26 mouse cellular contexts compared by ENCODE assay signal in the genomic region with DNA sequence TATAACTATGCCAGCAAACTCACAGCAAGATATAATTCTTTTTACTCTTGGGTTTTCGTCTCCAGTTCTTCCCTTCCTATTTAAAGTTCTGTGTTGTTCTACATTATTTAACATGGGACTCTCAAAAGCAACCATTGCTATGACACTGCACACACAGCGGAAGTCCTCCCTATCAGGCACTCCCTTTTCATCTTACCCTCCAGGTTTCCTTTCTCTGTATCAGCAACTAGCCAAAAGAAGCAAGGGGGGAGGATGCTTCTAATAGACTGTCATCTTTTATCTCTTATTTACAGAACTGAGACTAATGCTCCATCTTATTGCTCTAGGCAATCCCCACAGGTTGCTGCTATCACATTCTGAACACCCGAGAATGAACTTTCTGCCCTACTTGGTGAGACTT.
DNase-seq lines count a peak whose midpoint lies in the region; ATAC-seq and TF ChIP-seq lines count a peak whose summit lies in the region.
"Had no signal": no experiment of that assay in that cellular context is flagged by ENCODE, and none has a peak within 500 bp of the region (broad histone marks: within the 10 kb centered on the region; RNA-seq: fewer than 3 reads in every experiment).

No protein-coding gene starts in this region.

- H3K9ac ChIP-seq in midbrain, embryonic 15.5 days, result no peak overlapping the region
- H3K9ac ChIP-seq in midbrain, embryonic 11.5 days (ENCODE audit: low read length), result no peak overlapping the region
- H3K9ac ChIP-seq in midbrain, postnatal 0 days (replicated peaks; ENCODE audit: low read length, poor library complexity, severe bottlenecking), result no peak overlapping the region
- H3K9ac ChIP-seq in midbrain, embryonic 14.5 days (replicated peaks; ENCODE audit: low read length), result no peak overlapping the region
- H3K9ac ChIP-seq: embryonic facial prominence, embryonic 12.5 days; forebrain, embryonic 13.5 days; forebrain, embryonic 15.5 days; forebrain, postnatal 0 days had no signal

- no peaks in the 10 kb centered on the region for H3K27me3 ChIP-seq in midbrain, embryonic 15.5 days (replicated peaks)
- H3K27me3 ChIP-seq in midbrain, embryonic 11.5 days (ENCODE audit: control insufficient read depth, insufficient read depth, low read length), result no peaks in the 10 kb centered on the region
- H3K27me3 ChIP-seq in midbrain, postnatal 0 days (ENCODE audit: insufficient read depth, low read length), result no peaks in the 10 kb centered on the region
- H3K27me3 ChIP-seq in midbrain, embryonic 14.5 days (ENCODE audit: control insufficient read depth, insufficient read depth, low read length), result no peaks in the 10 kb centered on the region
- H3K27me3 ChIP-seq: CH12.LX; embryonic facial prominence, embryonic 12.5 days; forebrain, embryonic 13.5 days; forebrain, embryonic 15.5 days had no signal

- H3K27ac ChIP-seq in midbrain, embryonic 15.5 days, result no peak overlapping the region
- no peak overlapping the region for H3K27ac ChIP-seq in midbrain, embryonic 11.5 days (ENCODE audit: low read depth, low read length)
- H3K27ac ChIP-seq in midbrain, postnatal 0 days (ENCODE audit: low read depth, low read length), result no peak overlapping the region
- H3K27ac ChIP-seq in midbrain, embryonic 14.5 days (replicated peaks; ENCODE audit: low read depth, low read length), result no peak overlapping the region
- H3K27ac ChIP-seq: embryonic facial prominence, embryonic 10.5 days; embryonic facial prominence, embryonic 12.5 days; forebrain, embryonic 13.5 days; forebrain, embryonic 15.5 days had no signal

- H3K36me3 ChIP-seq in midbrain, embryonic 15.5 days (replicated peaks), result no peaks in the 10 kb centered on the region
- no peaks in the 10 kb centered on the region for H3K36me3 ChIP-seq in midbrain, embryonic 11.5 days (ENCODE audit: control insufficient read depth, insufficient read depth, low read length)
- H3K36me3 ChIP-seq in midbrain, postnatal 0 days (ENCODE audit: insufficient read depth, low read length), result no peaks in the 10 kb centered on the region
- H3K36me3 ChIP-seq in midbrain, embryonic 14.5 days (ENCODE audit: control insufficient read depth, insufficient read depth, low read length), result no peaks in the 10 kb centered on the region
- H3K36me3 ChIP-seq: embryonic facial prominence, embryonic 10.5 days; embryonic facial prominence, embryonic 12.5 days; forebrain, embryonic 15.5 days; G1E had no signal

- TF ChIP-seq CTCF in midbrain, postnatal 0 days (IDR thresholded peaks at IDR 0.05), result no peak

- 0 out of 2 replicates have a peak, but pooled peaks have one; percentile 20 for ATAC-seq in midbrain, embryonic 15.5 days (replicated peaks)
- ATAC-seq in midbrain, embryonic 11.5 days (ENCODE audit: low FRiP score), result no peak
- 0 out of 2 replicates have a peak, but pooled peaks have one; percentile 34 for ATAC-seq in midbrain, postnatal 0 days (ENCODE audit: low FRiP score)
- ATAC-seq in midbrain, embryonic 14.5 days (ENCODE audit: low FRiP score, low TSS enrichment), result no peak
- peak; percentile 78 for ATAC-seq in megakaryocyte progenitor cell, adult 5-6 weeks (replicated peaks; ENCODE audit: poor library complexity)
- ATAC-seq: activated CD4-positive, CD25-positive, alpha-beta regulatory T cell, adult 4 months; CD4-positive, CD25-positive, alpha-beta regulatory T cell, adult 4 months; forebrain, embryonic 13.5 days; forebrain, embryonic 15.5 days; forebrain, postnatal 0 days; Patski had no signal

- H3K4me3 ChIP-seq in midbrain, embryonic 15.5 days, result no peak overlapping the region
- H3K4me3 ChIP-seq in midbrain, embryonic 11.5 days (ENCODE audit: low read depth, low read length), result no peak overlapping the region
- H3K4me3 ChIP-seq in midbrain, postnatal 0 days (ENCODE audit: low read depth, low read length), result no peak overlapping the region
- H3K4me3 ChIP-seq in midbrain, embryonic 14.5 days (replicated peaks; ENCODE audit: low read depth, low read length), result no peak overlapping the region
- H3K4me3 ChIP-seq: embryonic facial prominence, embryonic 10.5 days; embryonic facial prominence, embryonic 12.5 days; forebrain, embryonic 13.5 days; forebrain, embryonic 15.5 days had no signal

- 64% methylated on average over 3 of the region's 3 CpGs for WGBS in midbrain, embryonic 15.5 days
- WGBS in midbrain, embryonic 11.5 days, result 64% methylated on average over 3 of the region's 3 CpGs
- 51% methylated on average over 3 of the region's 3 CpGs for WGBS in midbrain, postnatal 0 days
- WGBS in midbrain, embryonic 14.5 days, result 64% methylated on average over 3 of the region's 3 CpGs

- no peak overlapping the region for H3K4me2 ChIP-seq in midbrain, embryonic 15.5 days
- H3K4me2 ChIP-seq in midbrain, embryonic 11.5 days, result no peak overlapping the region
- no peak overlapping the region for H3K4me2 ChIP-seq in midbrain, postnatal 0 days (ENCODE audit: low read depth, low read length, poor library complexity, severe bottlenecking)
- H3K4me2 ChIP-seq in midbrain, embryonic 14.5 days (ENCODE audit: low read length), result no peak overlapping the region
- H3K4me2 ChIP-seq: embryonic facial prominence, embryonic 12.5 days; forebrain, embryonic 13.5 days; forebrain, embryonic 15.5 days had no signal

- H3K4me1 ChIP-seq in midbrain, embryonic 15.5 days, result no peaks in the 10 kb centered on the region
- H3K4me1 ChIP-seq in midbrain, embryonic 11.5 days (ENCODE audit: control insufficient read depth, insufficient read depth, low read length), result no peaks in the 10 kb centered on the region
- H3K4me1 ChIP-seq in midbrain, postnatal 0 days (ENCODE audit: insufficient read depth, low read length), result no peaks in the 10 kb centered on the region; the same call in 1 of the 2 replicates
- no peaks in the 10 kb centered on the region for H3K4me1 ChIP-seq in midbrain, embryonic 14.5 days (ENCODE audit: control insufficient read depth, insufficient read depth, low read length)
- H3K4me1 ChIP-seq: embryonic facial prominence, embryonic 10.5 days; embryonic facial prominence, embryonic 12.5 days; forebrain, embryonic 13.5 days; forebrain, embryonic 15.5 days had no signal

- H3K9me3 ChIP-seq in midbrain, embryonic 15.5 days, result no peaks in the 10 kb centered on the region
- no peaks in the 10 kb centered on the region for H3K9me3 ChIP-seq in midbrain, embryonic 11.5 days (ENCODE audit: control insufficient read depth, low read length)
- no peaks in the 10 kb centered on the region for H3K9me3 ChIP-seq in midbrain, postnatal 0 days (ENCODE audit: low read length)
- no peaks in the 10 kb centered on the region for H3K9me3 ChIP-seq in midbrain, embryonic 14.5 days (ENCODE audit: control insufficient read depth, low read length)
- H3K9me3 ChIP-seq: embryonic facial prominence, embryonic 10.5 days; embryonic facial prominence, embryonic 12.5 days; forebrain, embryonic 13.5 days; forebrain, embryonic 15.5 days; G1E had no signal

- no peak for DNase-seq in midbrain, embryonic 11.5 days (ENCODE audit: low spot score, missing footprints)
- DNase-seq in midbrain, postnatal 0 days (ENCODE audit: low spot score), result no peak
- DNase-seq in midbrain, embryonic 14.5 days, result no peak
- no peak for DNase-seq in cerebellum, postnatal 10 days
- DNase-seq in kidney, postnatal 10 days, result no peak
- DNase-seq: adrenal gland, adult 8-10 months; adrenal gland, postnatal 14 days; adrenal gland, postnatal 36 days; B cell, adult 2 months; cerebellum, adult 11 months; cerebellum, adult 2 months; cerebellum, adult 9-10 months; cerebellum, postnatal 14 days; cerebellum, postnatal 36 days; forebrain, postnatal 0 days had no signal

Comparison
In these comparisons a context has a peak if more than half of its experiments do, and no peak if none do; other contexts are left out.
1. ATAC-seq: peak in midbrain, embryonic 15.5 days (single experiment), midbrain, postnatal 0 days (single experiment) and megakaryocyte progenitor cell, adult 5-6 weeks (single experiment); none in midbrain, embryonic 11.5 days (single experiment) and midbrain, embryonic 14.5 days (single experiment).